Mouse (Mus musculus) urinary bladder, adult 18-20 months (tissue): ENCODE data around the gene Glt1d1.
A peak's percentile ranks its signal among the peaks of the same experiment; 100 is the strongest.

Experiments
- DNase-seq, 2 experiments: peaks; one replicate each; pipeline ENCODE4 v3.0.0; 2022; ENCODE audit warnings: low spot score in 2 of 2, mixed read lengths in 2 of 2

Gene Glt1d1

GRCm38 (mm10) chr5:127632167-127633145 is at the start of gene Glt1d1, which contains the start of gene Slc15a4:
Gene Glt1d1, plus strand, starts transcription at chr5:127632262.
Gene Slc15a4, minus strand, starts transcription at chr5:127632897.
- no peak for DNase-seq

- no peak for DNase-seq
These were observed 48.4 kb upstream of the Glt1d1 start for GRCm38 (mm10) chr5:127583658-127584057.

GRCm38 (mm10) chr5:127587854-127588253 is 44.2 kb upstream of the Glt1d1 start:
- DNase-seq: no peak

- DNase-seq: no peak
These were observed 39.7 kb upstream of the Glt1d1 start for GRCm38 (mm10) chr5:127592406-127592805.

- no peak for DNase-seq
These were observed 39.2 kb upstream of the Glt1d1 start for GRCm38 (mm10) chr5:127592854-127593253.

GRCm38 (mm10) chr5:127595676-127596075 is 36.4 kb upstream of the Glt1d1 start:
- no peak for DNase-seq

GRCm38 (mm10) chr5:127596862-127597261 is 35.2 kb upstream of the Glt1d1 start:
- DNase-seq: no peak

- DNase-seq: no peak
These were observed 29.1 kb upstream of the Glt1d1 start for GRCm38 (mm10) chr5:127602996-127603395.

GRCm38 (mm10) chr5:127607507-127607906 is 24.6 kb upstream of the Glt1d1 start:
- no peak for DNase-seq

- no peak for DNase-seq
These were observed 22.8 kb upstream of the Glt1d1 start for GRCm38 (mm10) chr5:127609191-127609714.

GRCm38 (mm10) chr5:127610787-127611509 is 21.1 kb upstream of the Glt1d1 start:
- DNase-seq: peak; percentile 25 to 40

GRCm38 (mm10) chr5:127611881-127612280 is 20.2 kb upstream of the Glt1d1 start:
- no peak for DNase-seq

- no peak for DNase-seq
These were observed 19.7 kb upstream of the Glt1d1 start for GRCm38 (mm10) chr5:127612397-127612796.

- DNase-seq: no peak
These were observed 16.6 kb upstream of the Glt1d1 start for GRCm38 (mm10) chr5:127615459-127615858.

- DNase-seq: no peak
These were observed 15.9 kb upstream of the Glt1d1 start for GRCm38 (mm10) chr5:127616151-127616550.

GRCm38 (mm10) chr5:127616884-127617635 is 15.0 kb upstream of the Glt1d1 start:
- peak; percentile 97 for DNase-seq

- DNase-seq: no peak
These were observed 13.2 kb upstream of the Glt1d1 start for GRCm38 (mm10) chr5:127618834-127619233.

GRCm38 (mm10) chr5:127620371-127620770 is 11.7 kb upstream of the Glt1d1 start:
- no peak for DNase-seq

- no peak for DNase-seq
These were observed 11.0 kb upstream of the Glt1d1 start for GRCm38 (mm10) chr5:127621108-127621507.

- DNase-seq: no peak
These were observed 7.4 kb upstream of the Glt1d1 start for GRCm38 (mm10) chr5:127624427-127625213.

- no peak for DNase-seq
These were observed 4.8 kb upstream of the Glt1d1 start for GRCm38 (mm10) chr5:127627242-127627641.
